Mouse (Mus musculus): ENCODE data around the gene Pde10a.
"Not testable (repeated sequence)": the region's sequence is repeated elsewhere in the genome, so short reads cannot be mapped to it uniquely, and the experiment has no call there.

Gene Pde10a

GRCm38 (mm10) chr17:8652681-8653262, 127.6 kb downstream of the Pde10a start:
- peak; percentile 48 to 49 for DNase-seq

- no peak for DNase-seq
These were observed 132.5 kb downstream of the Pde10a start for GRCm38 (mm10) chr17:8657661-8658060.

- no peak for DNase-seq
These were observed 133.7 kb downstream of the Pde10a start for GRCm38 (mm10) chr17:8658751-8659454.

GRCm38 (mm10) chr17:8666912-8667311, 141.7 kb downstream of the Pde10a start:
- DNase-seq = no peak

GRCm38 (mm10) chr17:8674651-8675050, 149.5 kb downstream of the Pde10a start:
- no peak for DNase-seq

- DNase-seq = peak; percentile 55 to 59
These were observed 161.2 kb downstream of the Pde10a start for GRCm38 (mm10) chr17:8686356-8686755.

GRCm38 (mm10) chr17:8688096-8688495, 162.9 kb downstream of the Pde10a start:
- DNase-seq = no peak

- no peak for DNase-seq
These were observed 173.1 kb downstream of the Pde10a start for GRCm38 (mm10) chr17:8698265-8698664.

GRCm38 (mm10) chr17:8698793-8699192, 173.6 kb downstream of the Pde10a start:
- no peak for DNase-seq

GRCm38 (mm10) chr17:8701096-8701495, 175.9 kb downstream of the Pde10a start:
- peak; percentile 27 to 37 for DNase-seq

GRCm38 (mm10) chr17:8702503-8702902, 177.3 kb downstream of the Pde10a start:
- peak; percentile 77 to 78 for DNase-seq

- DNase-seq = no peak
These were observed 182.8 kb downstream of the Pde10a start for GRCm38 (mm10) chr17:8708006-8708405.

GRCm38 (mm10) chr17:8712734-8713133, 187.6 kb downstream of the Pde10a start:
- DNase-seq = not testable (repeated sequence)

- no peak for DNase-seq
These were observed 195.8 kb downstream of the Pde10a start for GRCm38 (mm10) chr17:8720961-8721360.

GRCm38 (mm10) chr17:8724464-8724974, 199.3 kb downstream of the Pde10a start:
- peak; percentile 77 to 83 for DNase-seq

GRCm38 (mm10) chr17:8728646-8729045, 203.5 kb downstream of the Pde10a start:
- DNase-seq = no peak

GRCm38 (mm10) chr17:8729808-8730207, 204.6 kb downstream of the Pde10a start:
- no peak for DNase-seq

- no peak for DNase-seq
These were observed 205.9 kb downstream of the Pde10a start for GRCm38 (mm10) chr17:8731073-8731472.

GRCm38 (mm10) chr17:8736259-8736658, 211.1 kb downstream of the Pde10a start:
- DNase-seq = peak in 1 of 2 experiments; percentile 45

GRCm38 (mm10) chr17:8742772-8743171, 217.6 kb downstream of the Pde10a start:
- DNase-seq = no peak

GRCm38 (mm10) chr17:8745334-8745733, 220.2 kb downstream of the Pde10a start:
- DNase-seq = no peak

- DNase-seq = no peak
These were observed 224.3 kb downstream of the Pde10a start for GRCm38 (mm10) chr17:8749426-8749825.

- no peak for DNase-seq
These were observed 232.4 kb downstream of the Pde10a start for GRCm38 (mm10) chr17:8757576-8757975.

GRCm38 (mm10) chr17:8763248-8763647, 238.1 kb downstream of the Pde10a start:
- peak; percentile 56 to 61 for DNase-seq
